Mouse (Mus musculus) ES-E14 (cell line): ENCODE data around the gene Gpm6a.

Experiments
- CHD2 ChIP-seq: IDR thresholded peaks from 2 replicates; pipeline ENCODE4 v1.6.1; 2014; ENCODE audit warnings: mild to moderate bottlenecking, low read depth, low read length, inconsistent platforms
- HCFC1 ChIP-seq: IDR thresholded peaks from 2 replicates; pipeline ENCODE4 v1.6.1; 2012; ENCODE audit warnings: low read length, inconsistent platforms, borderline replicate concordance; ENCODE audit not compliant: insufficient read depth
- MAFK ChIP-seq: IDR thresholded peaks from 2 replicates; pipeline ENCODE4 v1.6.1; 2014; ENCODE audit warnings: mild to moderate bottlenecking, low read depth, low read length, inconsistent platforms; ENCODE audit not compliant: insufficient read depth
- ZC3H11A ChIP-seq: IDR thresholded peaks from 2 replicates; pipeline ENCODE4 v1.6.1; 2012; ENCODE audit warnings: low read depth, mild to moderate bottlenecking, inconsistent platforms, low read length, borderline replicate concordance

- no peak for TF ChIP-seq HCFC1
- TF ChIP-seq MAFK: no peak
- no peak for TF ChIP-seq CHD2
- TF ChIP-seq ZC3H11A: no peak
Observed at GRCm38 (mm10) chr8:55002946-55003345, 48.3 kb downstream of the Gpm6a start.
